Mouse (Mus musculus) forebrain, embryonic 10.5 days (tissue): ENCODE data around the gene Eno3. TPM values are rescaled to one million over a fixed set of nuclear protein-coding genes. Genes with fewer than 3 reads are reported as not detected.
A peak's percentile ranks its signal among the peaks of the same experiment; 100 is the strongest.

Experiments used
- DNase-seq: peaks from one replicate; pipeline ENCODE4 v3.0.0-alpha.2; 2017; ENCODE audit warnings: low spot score; ENCODE audit errors: extremely low spot score
- H3K27ac ChIP-seq: fragments of 300-500 bp; sonication (generic); 2 replicates; pipeline ENCODE4 v1.5.1; 2016; ENCODE audit warnings: mild to moderate bottlenecking
- H3K27me3 ChIP-seq: fragments of 300-500 bp; sonication (generic); 2 replicates; pipeline ENCODE4 v1.6.1; 2016; ENCODE audit warnings: mild to moderate bottlenecking; ENCODE audit not compliant: poor library complexity, severe bottlenecking
- H3K36me3 ChIP-seq: fragments of 300-500 bp; sonication (generic); replicated peaks from 2 replicates; pipeline ENCODE4 v1.6.1; 2016; ENCODE audit warnings: mild to moderate bottlenecking, moderate library complexity
- H3K4me1 ChIP-seq: fragments of 300-500 bp; sonication (generic); 2 replicates; pipeline ENCODE4 v1.6.1; 2016
- H3K4me3 ChIP-seq: fragments of 300-500 bp; sonication (generic); 2 replicates; pipeline ENCODE4 v1.5.1; 2016; ENCODE audit warnings: mild to moderate bottlenecking, moderate library complexity
- H3K9me3 ChIP-seq: fragments of 300-500 bp; sonication (generic); 2 replicates; pipeline ENCODE4 v1.6.1; 2016; ENCODE audit warnings: mild to moderate bottlenecking, moderate library complexity
- WGBS: fragments of 180-500 bp; shearing (Covaris S2); methylation state at CpG from one replicate; pipeline ENCODE4 v1.1.7; 2016; 5-methylcytosine and 5-hydroxymethylcytosine counted together
- polyA plus RNA-seq: library from polyadenylated mRNA; unstranded; fragments of >200 nt; fragmentation: Nextera tagmentation; extraction: Ambion mirVana; gene quantifications from 2 replicates; pipeline ENCODE4 v1.2.1, GENCODE M21; 2016

The Eno3 gene
- polyA plus RNA-seq, 1 experiment from 2014 or later, result 33.4 TPM

GRCm38 (mm10) chr11:70667271-70668150 is 10.5 kb downstream of the Eno3 start:
- DNase-seq, result no peak
- WGBS, result 75% methylated on average over 14 of the region's 14 CpGs

GRCm38 (mm10) chr11:70668335-70668770 is 11.4 kb downstream of the Eno3 start:
- Histone ChIP-seq H3K4me3 (peak overlapping the region; percentile 72), H3K27ac (peak overlapping the region; percentile 96), H3K36me3 (peaks cover 61% of the 10 kb centered on the region), H3K27me3 (no peaks in the 10 kb centered on the region), H3K4me1 (peaks cover 45% of the 10 kb centered on the region), H3K9me3 (no peaks in the 10 kb centered on the region)
- WGBS, result 2% methylated on average over 15 of the region's 15 CpGs
- DNase-seq, result no peak

More at GRCm38 (mm10) chr11:70667271-70668150, 10.5 kb downstream of the Eno3 start:
- H3K27ac ChIP-seq, result peak overlapping the region; percentile 96
- H3K27me3 ChIP-seq, result no peaks in the 10 kb centered on the region
- H3K36me3 ChIP-seq, result peaks cover 66% of the 10 kb centered on the region
- peak overlapping the region; percentile 72 for H3K4me3 ChIP-seq
- H3K4me1 ChIP-seq, result peaks cover 47% of the 10 kb centered on the region
- no peaks in the 10 kb centered on the region for H3K9me3 ChIP-seq

- Histone ChIP-seq H3K9me3 (no peaks in the 10 kb centered on the region), H3K4me1 (peaks cover 47% of the 10 kb centered on the region), H3K36me3 (peaks cover 60% of the 10 kb centered on the region), H3K27me3 (no peaks in the 10 kb centered on the region), H3K27ac (peak within 1 kb of the TSS; percentile 96), H3K4me3 (peak within 1 kb of the TSS; percentile 72)
- under 1% methylated on average over 44 of the region's 44 CpGs for WGBS
- peak; percentile 96 for DNase-seq
These were observed 11.9 kb downstream of the Eno3 start, which contains the start of gene Spag7 for GRCm38 (mm10) chr11:70668771-70669505. Spag7 (minus strand) TSS chr11:70669416.

GRCm38 (mm10) chr11:70669582-70670345 is 12.8 kb downstream of the Eno3 start:
- Histone ChIP-seq H3K9me3 (no peaks in the 10 kb centered on the region), H3K4me1 (peaks cover 47% of the 10 kb centered on the region), H3K4me3 (peak overlapping the region; percentile 72), H3K27me3 (no peaks in the 10 kb centered on the region), H3K27ac (peak overlapping the region; percentile 96), H3K36me3 (peaks cover 59% of the 10 kb centered on the region)
- DNase-seq, result peak; percentile 82
- WGBS, result under 1% methylated on average over 31 of the region's 31 CpGs

GRCm38 (mm10) chr11:70670483-70670882 is 13.5 kb downstream of the Eno3 start:
- peak overlapping the region; percentile 96 for H3K27ac ChIP-seq
- H3K4me3 ChIP-seq, result peak overlapping the region; percentile 72
- H3K36me3 ChIP-seq, result peaks cover 58% of the 10 kb centered on the region
- no peaks in the 10 kb centered on the region for H3K27me3 ChIP-seq
- H3K4me1 ChIP-seq, result peaks cover 47% of the 10 kb centered on the region
- 41% methylated on average over 14 of the region's 14 CpGs for WGBS
- no peak for DNase-seq
- no peaks in the 10 kb centered on the region for H3K9me3 ChIP-seq

GRCm38 (mm10) chr11:70671333-70672047 is 14.5 kb downstream of the Eno3 start:
- no peak for DNase-seq
- no peaks in the 10 kb centered on the region for H3K27me3 ChIP-seq
- peaks cover 58% of the 10 kb centered on the region for H3K36me3 ChIP-seq
- H3K4me1 ChIP-seq, result peaks cover 47% of the 10 kb centered on the region
- H3K9me3 ChIP-seq, result no peaks in the 10 kb centered on the region
- 77% methylated on average over 16 of the region's 16 CpGs for WGBS
- H3K27ac ChIP-seq, result no peak overlapping the region
- H3K4me3 ChIP-seq, result peak overlapping the region; percentile 72; the same call in 1 of the 2 replicates

- Histone ChIP-seq H3K27me3 (no peaks in the 10 kb centered on the region), H3K4me3 (no peak overlapping the region), H3K9me3 (no peaks in the 10 kb centered on the region), H3K4me1 (peaks cover 31% of the 10 kb centered on the region), H3K36me3 (peaks cover 59% of the 10 kb centered on the region), H3K27ac (no peak overlapping the region)
- 69% methylated on average over 6 of the region's 6 CpGs for WGBS
- DNase-seq, result no peak
These were observed 17.0 kb downstream of the Eno3 start for GRCm38 (mm10) chr11:70674014-70674413.

GRCm38 (mm10) chr11:70674501-70674900 is 17.5 kb downstream of the Eno3 start:
- Histone ChIP-seq H3K4me3 (no peak overlapping the region), H3K9me3 (no peaks in the 10 kb centered on the region), H3K36me3 (peaks cover 63% of the 10 kb centered on the region), H3K4me1 (peaks cover 30% of the 10 kb centered on the region), H3K27me3 (no peaks in the 10 kb centered on the region), H3K27ac (no peak overlapping the region)
- 74% methylated on average over 11 of the region's 11 CpGs for WGBS
- no peak for DNase-seq

- Histone ChIP-seq H3K36me3 (peaks cover 67% of the 10 kb centered on the region), H3K27me3 (0 out of 2 replicates have a peak, but pooled peaks cover 3% of the 10 kb centered on the region), H3K4me1 (peaks cover 29% of the 10 kb centered on the region), H3K9me3 (no peaks in the 10 kb centered on the region), H3K4me3 (no peak overlapping the region), H3K27ac (no peak overlapping the region)
- DNase-seq, result no peak
- 78% methylated on average over 9 of the region's 9 CpGs for WGBS
These were observed 21.1 kb downstream of the Eno3 start for GRCm38 (mm10) chr11:70678092-70678491.

GRCm38 (mm10) chr11:70678576-70678975 is 21.6 kb downstream of the Eno3 start:
- Histone ChIP-seq H3K4me3 (no peak overlapping the region), H3K4me1 (peaks cover 32% of the 10 kb centered on the region), H3K9me3 (no peaks in the 10 kb centered on the region), H3K36me3 (peaks cover 71% of the 10 kb centered on the region), H3K27me3 (0 out of 2 replicates have a peak, but pooled peaks cover 3% of the 10 kb centered on the region), H3K27ac (no peak overlapping the region)
- WGBS, result 81% methylated on average over 2 of the region's 2 CpGs
- DNase-seq, result no peak

GRCm38 (mm10) chr11:70679361-70679760 is 22.4 kb downstream of the Eno3 start:
- 93% methylated on average over 8 of the region's 8 CpGs for WGBS
- peaks cover 30% of the 10 kb centered on the region for H3K4me1 ChIP-seq
- H3K4me3 ChIP-seq, result no peak overlapping the region
- H3K36me3 ChIP-seq, result peaks cover 71% of the 10 kb centered on the region
- no peaks in the 10 kb centered on the region for H3K9me3 ChIP-seq
- 0 out of 2 replicates have a peak, but pooled peaks cover 3% of the 10 kb centered on the region for H3K27me3 ChIP-seq
- H3K27ac ChIP-seq, result no peak overlapping the region
- no peak for DNase-seq
